Mouse (Mus musculus): ENCODE data around the gene Wdr13. TPM values are rescaled to one million over a fixed set of nuclear protein-coding genes. Genes with fewer than 3 reads are reported as not detected.

The Wdr13 gene
- polyA plus RNA-seq (2015; fragmentation: Illumina TruSeq; extraction: RNeasy Lipid Tissue Mini Kit (QIAGEN cat#74804); ENCODE audit: insufficient read depth, low replicate concordance), result 44.9 TPM

GRCm38 (mm10) chrX:8132017-8132976, at the start of gene Wdr13:
TSS of gene Wdr13 (minus strand) at chrX:8132892.

GRCm38 (mm10) chrX:8175504-8176385, 43.1 kb upstream of the Wdr13 start, which contains the start of gene Tbc1d25:
TSS of gene Tbc1d25 (minus strand) at chrX:8176181.

GRCm38 (mm10) chrX:8145153-8145991, 12.7 kb upstream of the Wdr13 start, which contains the start of gene Rbm3:
TSS of gene Rbm3 (minus strand) at chrX:8145880.

GRCm38 (mm10) chrX:8090346-8090953, 42.2 kb downstream of the Wdr13 start, which contains the start of gene Was:
TSS of gene Was (minus strand) at chrX:8090498.

GRCm38 (mm10) chrX:8074430-8075014, 58.2 kb downstream of the Wdr13 start, which contains the start of gene Suv39h1:
TSS of gene Suv39h1 (minus strand) at chrX:8074760.

Other genes with a start within 250 kb of the Wdr13 start
- 18.6 TPM for gene Slc35a2, start 248.9 kb downstream of the Wdr13 start, polyA plus RNA-seq (2015; fragmentation: Illumina TruSeq; extraction: RNeasy Lipid Tissue Mini Kit (QIAGEN cat#74804); ENCODE audit: insufficient read depth, low replicate concordance)
- gene Pqbp1, start 233.6 kb downstream of the Wdr13 start, polyA plus RNA-seq (2015; fragmentation: Illumina TruSeq; extraction: RNeasy Lipid Tissue Mini Kit (QIAGEN cat#74804); ENCODE audit: insufficient read depth, low replicate concordance), result 129 TPM
- 22.6 TPM for gene Timm17b, start 233.5 kb downstream of the Wdr13 start, polyA plus RNA-seq (2015; fragmentation: Illumina TruSeq; extraction: RNeasy Lipid Tissue Mini Kit (QIAGEN cat#74804); ENCODE audit: insufficient read depth, low replicate concordance)
- gene Gm10491, start 225.1 kb downstream of the Wdr13 start, polyA plus RNA-seq (2015; fragmentation: Illumina TruSeq; extraction: RNeasy Lipid Tissue Mini Kit (QIAGEN cat#74804); ENCODE audit: insufficient read depth, low replicate concordance), result not detected
- not detected for gene Gm10490, start 223.3 kb downstream of the Wdr13 start, polyA plus RNA-seq (2015; fragmentation: Illumina TruSeq; extraction: RNeasy Lipid Tissue Mini Kit (QIAGEN cat#74804); ENCODE audit: insufficient read depth, low replicate concordance)
- not detected for gene Pcsk1n, start 213.1 kb downstream of the Wdr13 start, polyA plus RNA-seq (2015; fragmentation: Illumina TruSeq; extraction: RNeasy Lipid Tissue Mini Kit (QIAGEN cat#74804); ENCODE audit: insufficient read depth, low replicate concordance)
- gene Eras, start 204.3 kb downstream of the Wdr13 start, polyA plus RNA-seq (2015; fragmentation: Illumina TruSeq; extraction: RNeasy Lipid Tissue Mini Kit (QIAGEN cat#74804); ENCODE audit: insufficient read depth, low replicate concordance), result not detected
- gene Hdac6, start 185.0 kb downstream of the Wdr13 start, polyA plus RNA-seq (2015; fragmentation: Illumina TruSeq; extraction: RNeasy Lipid Tissue Mini Kit (QIAGEN cat#74804); ENCODE audit: insufficient read depth, low replicate concordance), result 14.7 TPM
- gene Gata1, start 154.8 kb downstream of the Wdr13 start, polyA plus RNA-seq (2015; fragmentation: Illumina TruSeq; extraction: RNeasy Lipid Tissue Mini Kit (QIAGEN cat#74804); ENCODE audit: insufficient read depth, low replicate concordance), result 6.3 TPM
- gene Glod5, start 114.4 kb downstream of the Wdr13 start, polyA plus RNA-seq (2015; fragmentation: Illumina TruSeq; extraction: RNeasy Lipid Tissue Mini Kit (QIAGEN cat#74804); ENCODE audit: insufficient read depth, low replicate concordance), result not detected
- 31.7 TPM for gene Suv39h1, start 58.1 kb downstream of the Wdr13 start, polyA plus RNA-seq (2015; fragmentation: Illumina TruSeq; extraction: RNeasy Lipid Tissue Mini Kit (QIAGEN cat#74804); ENCODE audit: insufficient read depth, low replicate concordance)
- 85.1 TPM for gene Was, start 42.4 kb downstream of the Wdr13 start, polyA plus RNA-seq (2015; fragmentation: Illumina TruSeq; extraction: RNeasy Lipid Tissue Mini Kit (QIAGEN cat#74804); ENCODE audit: insufficient read depth, low replicate concordance)
- gene Rbm3, start 13.0 kb upstream of the Wdr13 start, polyA plus RNA-seq (2015; fragmentation: Illumina TruSeq; extraction: RNeasy Lipid Tissue Mini Kit (QIAGEN cat#74804); ENCODE audit: insufficient read depth, low replicate concordance), result 722 TPM
- 6.9 TPM for gene Tbc1d25, start 43.3 kb upstream of the Wdr13 start, polyA plus RNA-seq (2015; fragmentation: Illumina TruSeq; extraction: RNeasy Lipid Tissue Mini Kit (QIAGEN cat#74804); ENCODE audit: insufficient read depth, low replicate concordance)
- gene Ebp, start 60.6 kb upstream of the Wdr13 start, polyA plus RNA-seq (2015; fragmentation: Illumina TruSeq; extraction: RNeasy Lipid Tissue Mini Kit (QIAGEN cat#74804); ENCODE audit: insufficient read depth, low replicate concordance), result 35.9 TPM
- gene Porcn, start 73.6 kb upstream of the Wdr13 start, polyA plus RNA-seq (2015; fragmentation: Illumina TruSeq; extraction: RNeasy Lipid Tissue Mini Kit (QIAGEN cat#74804); ENCODE audit: insufficient read depth, low replicate concordance), result 1.4 TPM
- gene Ftsj1, start 119.5 kb upstream of the Wdr13 start, polyA plus RNA-seq (2015; fragmentation: Illumina TruSeq; extraction: RNeasy Lipid Tissue Mini Kit (QIAGEN cat#74804); ENCODE audit: insufficient read depth, low replicate concordance), result 15.5 TPM
- gene Slc38a5, start 138.2 kb upstream of the Wdr13 start, polyA plus RNA-seq (2015; fragmentation: Illumina TruSeq; extraction: RNeasy Lipid Tissue Mini Kit (QIAGEN cat#74804); ENCODE audit: insufficient read depth, low replicate concordance), result 3.4 TPM
- gene Ssxb10, start 194.5 kb upstream of the Wdr13 start, polyA plus RNA-seq (2015; fragmentation: Illumina TruSeq; extraction: RNeasy Lipid Tissue Mini Kit (QIAGEN cat#74804); ENCODE audit: insufficient read depth, low replicate concordance), result not detected
- not detected for gene Ssxb9, start 234.1 kb upstream of the Wdr13 start, polyA plus RNA-seq (2015; fragmentation: Illumina TruSeq; extraction: RNeasy Lipid Tissue Mini Kit (QIAGEN cat#74804); ENCODE audit: insufficient read depth, low replicate concordance)